Mouse (Mus musculus) embryonic fibroblast, embryonic 13.5 days (primary cell): ENCODE results near the gene Nmnat3.

Experiments used
- CTCF ChIP-seq: IDR thresholded peaks from 2 replicates; pipeline ENCODE4 v1.5.1; 2011; ENCODE audit warnings: mild to moderate bottlenecking, control low read depth, low read length, moderate library complexity, borderline replicate concordance; ENCODE audit not compliant: insufficient read depth
- POLR2A ChIP-seq: IDR thresholded peaks from 2 replicates; pipeline ENCODE4 v1.6.1; 2011; ENCODE audit warnings: low read depth, mild to moderate bottlenecking, control low read depth, low read length, moderate library complexity

- TF ChIP-seq POLR2A, result no peak
- no peak for TF ChIP-seq CTCF
Observed at GRCm38 (mm10) chr9:98423691-98424090, 136.5 kb downstream of the Nmnat3 start.
